Mouse (Mus musculus): ENCODE measurements around the gene Eln.

GRCm38 (mm10) chr5:134746890-134747511, at the start of gene Eln:
- TF ChIP-seq CTCF (IDR thresholded peaks at IDR 0.05; ENCODE audit: borderline replicate concordance, control insufficient read depth, extremely low read depth, insufficient read depth, low read length, poor library complexity), result no peak
- no peak for TF ChIP-seq POLR2A (IDR thresholded peaks at IDR 0.05; ENCODE audit: control insufficient read depth, extremely low read depth, insufficient read depth, low read length, poor library complexity)
